ENCODE assay signal across 8 mouse cellular contexts in the genomic region with DNA sequence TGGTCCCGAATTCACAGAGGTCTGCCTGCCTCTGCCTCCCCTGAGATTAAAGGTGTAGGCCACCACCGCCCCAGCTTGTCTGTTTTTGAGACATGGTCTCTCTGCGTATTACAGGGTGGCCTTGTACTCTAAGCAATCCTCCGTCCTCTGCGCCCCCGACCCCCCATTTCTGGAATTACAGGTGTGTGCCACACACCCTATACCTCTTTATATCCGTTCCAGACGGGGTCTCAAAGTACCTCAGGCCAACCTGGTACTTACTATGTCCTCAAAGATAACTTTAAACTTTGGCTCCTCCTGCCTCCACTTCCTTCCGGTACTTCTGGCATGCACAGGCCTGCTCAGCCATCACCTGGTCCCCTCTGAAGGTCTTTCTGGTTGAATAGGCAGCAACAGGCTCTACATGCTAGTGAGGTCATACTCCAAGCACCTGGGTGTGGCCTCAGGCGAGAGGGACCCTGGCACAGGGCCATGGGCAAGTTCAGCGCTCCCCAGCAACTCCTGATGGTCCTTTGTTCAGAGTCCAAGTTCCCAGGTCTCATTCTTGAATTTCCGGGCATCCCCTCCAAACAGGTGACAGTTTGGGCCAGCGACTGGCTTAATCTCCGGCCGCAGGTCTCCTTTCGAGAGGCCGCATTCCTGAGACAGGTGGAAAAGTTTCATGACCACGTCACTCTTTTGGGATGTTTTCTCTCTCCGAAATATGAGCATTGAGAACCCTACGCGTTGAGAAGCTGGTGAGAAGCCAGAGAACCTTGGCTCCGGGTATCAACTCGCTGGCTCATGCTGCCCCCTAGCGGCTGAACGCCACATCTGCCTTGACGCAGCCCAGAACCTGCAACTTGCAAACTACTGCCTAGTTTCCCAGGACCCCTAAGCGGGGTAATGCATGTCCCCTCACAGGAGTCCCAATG. TPM values are rescaled to one million over a fixed set of nuclear protein-coding genes. Genes with fewer than 3 reads are reported as not detected.
DNase-seq lines count a peak whose midpoint lies in the region; ATAC-seq and TF ChIP-seq lines count a peak whose summit lies in the region.

No protein-coding gene starts in this region.

- H3K4me1 ChIP-seq in ES-Bruce4 (ENCODE audit: control insufficient read depth, insufficient read depth, low read length) = peaks cover 13% of the 10 kb centered on the region
- no peaks in the 10 kb centered on the region for H3K4me1 ChIP-seq in forebrain, embryonic 12.5 days
- H3K4me1 ChIP-seq in lung, embryonic 14.5 days (ENCODE audit: insufficient read depth) = peaks cover 6% of the 10 kb centered on the region; the same call in 1 of the 2 replicates

- no peak overlapping the region for H3K4me2 ChIP-seq in forebrain, embryonic 12.5 days
- peak overlapping the region; percentile 35; the same call in 1 of the 2 replicates for H3K4me2 ChIP-seq in lung, embryonic 14.5 days

- 44% methylated on average over 27 of the region's 27 CpGs for WGBS in forebrain, embryonic 12.5 days
- WGBS in lung, embryonic 14.5 days = 35% methylated on average over 27 of the region's 27 CpGs

- peak; percentile 96 for TF ChIP-seq CTCF in ES-Bruce4 (IDR thresholded peaks at IDR 0.05; ENCODE audit: low read depth, low read length)
- peak; percentile 97 for TF ChIP-seq CTCF in lung, embryonic 14.5 days (IDR thresholded peaks at IDR 0.05; ENCODE audit: low read depth)

- peak overlapping the region; percentile 38 for H3K4me3 ChIP-seq in ES-Bruce4 (ENCODE audit: low read depth, low read length)
- H3K4me3 ChIP-seq in forebrain, embryonic 12.5 days (replicated peaks) = no peak overlapping the region
- no peak overlapping the region for H3K4me3 ChIP-seq in lung, embryonic 14.5 days (ENCODE audit: low read depth, low read length)

- H3K9ac ChIP-seq in ES-Bruce4 (ENCODE audit: low read depth, poor library complexity, severe bottlenecking) = peak overlapping the region; percentile 43
- H3K9ac ChIP-seq in forebrain, embryonic 12.5 days = no peak overlapping the region
- H3K9ac ChIP-seq in lung, embryonic 14.5 days = no peak overlapping the region

- no peaks in the 10 kb centered on the region for H3K27me3 ChIP-seq in ES-Bruce4 (ENCODE audit: control insufficient read depth, insufficient read depth, low read length, poor library complexity, severe bottlenecking)
- H3K27me3 ChIP-seq in forebrain, embryonic 12.5 days = no peaks in the 10 kb centered on the region
- H3K27me3 ChIP-seq in lung, embryonic 14.5 days (ENCODE audit: insufficient read depth, low read length) = no peaks in the 10 kb centered on the region

- no peak for TF ChIP-seq EP300 in ES-Bruce4 (IDR thresholded peaks at IDR 0.05; ENCODE audit: insufficient read depth, low read depth, low read length)

- peaks cover 19% of the 10 kb centered on the region for H3K36me3 ChIP-seq in ES-Bruce4 (ENCODE audit: control insufficient read depth, insufficient read depth, low read length, poor library complexity, severe bottlenecking)
- H3K36me3 ChIP-seq in forebrain, embryonic 12.5 days (replicated peaks) = no peaks in the 10 kb centered on the region
- peaks cover 36% of the 10 kb centered on the region for H3K36me3 ChIP-seq in lung, embryonic 14.5 days (ENCODE audit: insufficient read depth)

- peak overlapping the region; percentile 16; the same call in 1 of the 2 replicates for H3K27ac ChIP-seq in ES-Bruce4 (ENCODE audit: insufficient read depth, low read length)
- H3K27ac ChIP-seq in forebrain, embryonic 12.5 days = no peak overlapping the region
- H3K27ac ChIP-seq in lung, embryonic 14.5 days (ENCODE audit: low read depth) = peak overlapping the region; percentile 59

- intact Hi-C loops in heart, postnatal 10 days (cut with DNase I) = loop anchor here (1.0 to 5.0 kb wide), 3 partner anchors 144 to 188 kb away; no protein-coding TSS in a partner anchor

- no peaks in the 10 kb centered on the region for H3K9me3 ChIP-seq in ES-Bruce4 (replicated peaks; ENCODE audit: control insufficient read depth, insufficient read depth, low read length, poor library complexity, severe bottlenecking)
- no peaks in the 10 kb centered on the region for H3K9me3 ChIP-seq in forebrain, embryonic 12.5 days
- H3K9me3 ChIP-seq in lung, embryonic 14.5 days (ENCODE audit: low read depth, low read length) = no peaks in the 10 kb centered on the region

- no peak for TF ChIP-seq POLR2A in ES-Bruce4 (IDR thresholded peaks at IDR 0.05; ENCODE audit: insufficient read depth, low read length)

- DNase-seq in c-Kit-positive CD71-positive TER-119-negative erythroid progenitor cells, embryonic 14.5 days (ENCODE audit: low read depth) = peak; percentile 52
- peak; percentile 88 to 93 for DNase-seq in heart, postnatal 10 days
- DNase-seq in layer of hippocampus, adult 11-12 months (ENCODE audit: low spot score) = peak; percentile 75
- DNase-seq in lung, embryonic 14.5 days = peak; percentile 95
- peak; percentile 66 for DNase-seq in ovary, adult 18-20 months (ENCODE audit: low spot score)
- DNase-seq in thymus, adult 18-20 months = peak; percentile 56 to 61

- peak; percentile 39; the same call in 1 of the 2 replicates for ATAC-seq in forebrain, embryonic 12.5 days (ENCODE audit: low FRiP score)
- ATAC-seq in lung, embryonic 14.5 days (ENCODE audit: insufficient read depth) = peak; percentile 64

RNA-seq across cellular contexts. Expression of a gene that starts 30.9 kb away (rescaled TPM):
- 73.8 and 76.6 TPM in 2 replicates for polyA plus RNA-seq in ES-Bruce4 (2011; ENCODE audit: insufficient read depth, insufficient read length, low read depth, missing spikeins)
- polyA plus RNA-seq in forebrain, embryonic 12.5 days (2016; fragmentation: Nextera tagmentation; extraction: Ambion mirVana) = 17.3 and 19.8 TPM in 2 replicates
- 100 to 1,000 TPM; 241 to 248 TPM for total RNA-seq in heart, postnatal 10 days (2021)
- 83.6 and 89.2 TPM in 2 replicates for polyA plus RNA-seq in lung, embryonic 14.5 days (2014; fragmentation: Nextera tagmentation; extraction: Ambion mirVana)

RNA-seq across cellular contexts. Expression of a gene that starts 36.6 kb away (rescaled TPM):
- polyA plus RNA-seq in ES-Bruce4 (2011; ENCODE audit: insufficient read depth, insufficient read length, low read depth, missing spikeins) = 39.6 and 46.9 TPM in 2 replicates
- polyA plus RNA-seq in forebrain, embryonic 12.5 days (2016; fragmentation: Nextera tagmentation; extraction: Ambion mirVana) = 20.3 and 20.9 TPM in 2 replicates
- 10 to 100 TPM; 32.1 to 34.2 TPM for total RNA-seq in heart, postnatal 10 days (2021)
- 15.4 and 15.9 TPM in 2 replicates for polyA plus RNA-seq in lung, embryonic 14.5 days (2014; fragmentation: Nextera tagmentation; extraction: Ambion mirVana)

RNA-seq across cellular contexts. Expression of a gene that starts 43.4 kb away (rescaled TPM):
- 3.4 and 4.5 TPM in 2 replicates for polyA plus RNA-seq in ES-Bruce4 (2011; ENCODE audit: insufficient read depth, insufficient read length, low read depth, missing spikeins)
- polyA plus RNA-seq in forebrain, embryonic 12.5 days (2016; fragmentation: Nextera tagmentation; extraction: Ambion mirVana) = 0.09 and 0.33 TPM in 2 replicates
- total RNA-seq in heart, postnatal 10 days (2021) = 10 to 100 TPM; 11.2 to 15.6 TPM
- 0.38 and 0.50 TPM in 2 replicates for polyA plus RNA-seq in lung, embryonic 14.5 days (2014; fragmentation: Nextera tagmentation; extraction: Ambion mirVana)

RNA-seq across cellular contexts. Expression of a gene that starts 48.6 kb away (rescaled TPM):
- 0.82 and 1.8 TPM in 2 replicates for polyA plus RNA-seq in ES-Bruce4 (2011; ENCODE audit: insufficient read depth, insufficient read length, low read depth, missing spikeins)
- polyA plus RNA-seq in forebrain, embryonic 12.5 days (2016; fragmentation: Nextera tagmentation; extraction: Ambion mirVana) = not detected in 2 replicates
- 10 to 100 TPM; 81.1 to 84.5 TPM for total RNA-seq in heart, postnatal 10 days (2021)
- not detected in 2 replicates for polyA plus RNA-seq in lung, embryonic 14.5 days (2014; fragmentation: Nextera tagmentation; extraction: Ambion mirVana)
